Mouse (Mus musculus) lung, adult 2 months (tissue): ENCODE results near the gene Glp1r. TPM values are rescaled to one million over a fixed set of nuclear protein-coding genes. Genes with fewer than 3 reads are reported as not detected.

ENCODE experiments used
- DNase-seq: peaks from one replicate; pipeline ENCODE4 v3.0.0; 2022
- H3K4me1 ChIP-seq: fragments of 200-500 bp; 2 replicates; pipeline ENCODE4 v1.6.1; 2011; ENCODE audit warnings: low read length; ENCODE audit not compliant: control insufficient read depth, insufficient read depth
- H3K4me3 ChIP-seq: fragments of 200-500 bp; replicated peaks from 2 replicates; pipeline ENCODE3; 2011; ENCODE audit warnings: low read depth, mild to moderate bottlenecking, control low read depth, low read length; ENCODE audit errors: extremely low read depth
- CTCF ChIP-seq: fragments of 200-500 bp; IDR thresholded peaks from 2 replicates; pipeline ENCODE4 v1.5.1; 2011; ENCODE audit warnings: mild to moderate bottlenecking, low read length, control low read depth; ENCODE audit not compliant: insufficient read depth
- POLR2A ChIP-seq: fragments of 200-500 bp; IDR thresholded peaks from 2 replicates; pipeline ENCODE4 v1.6.1; 2011; ENCODE audit warnings: low read depth, mild to moderate bottlenecking, control low read depth, low read length, borderline replicate concordance; ENCODE audit errors: extremely low read depth
- WGBS: fragments of 180-500 bp; shearing (Covaris S2); methylation state at CpG from one replicate; pipeline ENCODE4 v1.1.7; 2018; 5-methylcytosine and 5-hydroxymethylcytosine counted together
- polyA plus RNA-seq: library from polyadenylated mRNA; depleted of rRNA; stranded (reverse); fragments of >200 nt; gene quantifications from 2 replicates; pipeline ENCODE4 v1.2.3, GENCODE M21; 2012; rRNA removed

Glp1r gene
- 43.6 and 54.1 TPM in 2 replicates for polyA plus RNA-seq

DNA sequence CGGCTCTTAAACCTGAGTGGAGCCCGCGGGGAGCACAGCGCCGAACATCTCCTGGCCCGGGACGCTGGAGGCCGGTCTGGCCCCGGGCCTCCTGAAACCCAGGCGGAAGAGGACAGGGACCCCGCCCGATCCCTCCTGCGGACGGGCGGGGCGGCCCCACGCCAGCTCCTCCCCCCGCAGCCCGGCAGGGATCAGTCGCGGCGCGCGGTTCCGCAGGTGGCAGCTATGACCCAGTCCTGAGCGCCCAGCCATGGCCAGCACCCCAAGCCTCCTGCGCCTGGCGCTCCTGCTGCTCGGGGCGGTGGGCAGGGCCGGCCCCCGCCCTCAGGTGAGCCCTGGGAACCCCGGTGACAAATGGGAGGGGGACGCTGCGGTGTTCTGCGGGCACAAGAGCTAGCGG lies at the start of gene Glp1r:
TSS of gene Glp1r (plus strand) at position 191 of the 400 bp plus-strand sequence.
- DNase-seq, result peak; percentile 25

DNA sequence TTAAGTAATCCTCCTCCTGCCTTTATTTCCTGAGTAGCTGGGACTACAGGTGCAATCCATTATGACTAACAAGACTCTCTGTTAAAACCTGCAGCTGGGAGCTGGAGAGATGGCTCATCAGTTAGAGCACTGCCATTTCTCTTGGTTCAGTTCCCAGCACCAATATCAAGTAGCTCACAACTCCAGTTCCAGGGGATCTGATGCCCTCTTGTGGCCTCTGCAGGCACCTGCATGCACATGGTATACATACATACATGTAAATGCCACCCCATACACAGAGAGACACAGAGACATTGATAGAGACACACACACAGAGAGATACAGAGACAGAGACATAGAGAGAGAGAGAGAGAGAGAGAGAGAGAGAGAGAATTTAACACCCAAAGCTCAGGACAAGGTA lies 49.3 kb upstream of the Glp1r start:
- peaks cover 2% of the 10 kb centered on the region for H3K4me1 ChIP-seq
- TF ChIP-seq POLR2A (no peak), CTCF (no peak)
- H3K4me3 ChIP-seq, result no peak overlapping the region
- no peak for DNase-seq

More for the DNA sequence above, at the start of gene Glp1r:
- TF ChIP-seq CTCF (no peak), POLR2A (peak; percentile 51)
- Histone ChIP-seq H3K4me1 (0 out of 2 replicates have a peak, but pooled peaks cover 3% of the 10 kb centered on the region), H3K4me3 (peak within 1 kb of the TSS; percentile 74)
- WGBS, result 2% methylated on average over 37 of the region's 37 CpGs

DNA sequence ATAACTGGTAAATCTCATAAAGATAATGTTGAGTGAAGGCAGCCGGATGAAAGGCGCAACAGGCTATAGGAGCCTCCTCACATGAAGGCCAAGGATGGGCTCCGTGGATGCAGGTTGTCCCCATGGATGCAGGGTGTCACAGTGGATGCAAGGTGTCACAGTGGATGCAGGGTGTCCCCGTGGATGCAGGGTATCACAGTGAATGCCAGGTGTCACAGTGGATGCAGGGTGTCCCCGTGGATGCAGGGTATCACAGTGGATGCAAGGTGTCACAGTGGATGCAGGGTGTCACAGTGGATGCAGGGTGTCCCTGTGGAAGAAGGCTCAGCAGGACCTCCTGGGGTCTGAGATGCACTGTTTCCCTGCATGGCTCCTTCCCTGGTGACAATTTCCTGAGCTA lies 44.3 kb upstream of the Glp1r start:
- 89% methylated on average over 5 of the region's 5 CpGs for WGBS
- no peak overlapping the region for H3K4me3 ChIP-seq
- no peak for TF ChIP-seq POLR2A
- no peak for TF ChIP-seq CTCF
- H3K4me1 ChIP-seq, result peaks cover 8% of the 10 kb centered on the region
- no peak for DNase-seq

DNA sequence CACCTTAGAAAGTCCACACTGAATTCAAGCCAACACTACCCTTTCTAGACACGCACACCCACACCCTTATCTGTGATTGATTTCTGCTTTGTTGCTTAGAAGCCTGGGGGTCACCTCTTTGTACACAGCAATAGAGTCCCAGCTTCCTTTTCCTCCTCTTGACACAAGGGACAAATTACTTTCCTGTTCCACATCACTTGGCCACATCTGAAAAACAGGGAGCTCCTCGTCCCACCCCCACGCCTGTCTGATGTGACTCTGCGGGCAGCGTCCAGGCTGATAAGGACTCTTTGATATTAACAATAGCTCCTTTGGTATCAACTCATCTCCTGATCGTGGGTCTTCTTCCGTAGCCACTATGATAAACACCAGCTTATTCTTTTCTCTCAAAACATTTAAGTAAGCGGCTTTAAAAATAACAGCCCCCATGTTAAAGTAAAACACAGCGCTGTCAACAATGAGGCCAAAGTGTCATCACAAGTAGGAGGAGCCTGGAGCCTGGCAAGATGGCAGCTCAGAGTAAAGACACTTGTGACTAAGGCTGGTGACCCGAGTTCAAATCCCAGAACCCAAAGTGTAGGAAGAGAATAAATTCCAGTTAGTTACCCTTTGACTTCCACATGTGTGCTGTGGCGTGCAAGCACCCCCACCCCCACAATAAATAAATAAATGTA lies 42.9 kb upstream of the Glp1r start:
- DNase-seq, result no peak
- Histone ChIP-seq H3K4me1 (peaks cover 11% of the 10 kb centered on the region), H3K4me3 (no peak overlapping the region)
- TF ChIP-seq POLR2A (no peak), CTCF (no peak)
- WGBS, result 34% methylated on average over 11 of the region's 11 CpGs

DNA sequence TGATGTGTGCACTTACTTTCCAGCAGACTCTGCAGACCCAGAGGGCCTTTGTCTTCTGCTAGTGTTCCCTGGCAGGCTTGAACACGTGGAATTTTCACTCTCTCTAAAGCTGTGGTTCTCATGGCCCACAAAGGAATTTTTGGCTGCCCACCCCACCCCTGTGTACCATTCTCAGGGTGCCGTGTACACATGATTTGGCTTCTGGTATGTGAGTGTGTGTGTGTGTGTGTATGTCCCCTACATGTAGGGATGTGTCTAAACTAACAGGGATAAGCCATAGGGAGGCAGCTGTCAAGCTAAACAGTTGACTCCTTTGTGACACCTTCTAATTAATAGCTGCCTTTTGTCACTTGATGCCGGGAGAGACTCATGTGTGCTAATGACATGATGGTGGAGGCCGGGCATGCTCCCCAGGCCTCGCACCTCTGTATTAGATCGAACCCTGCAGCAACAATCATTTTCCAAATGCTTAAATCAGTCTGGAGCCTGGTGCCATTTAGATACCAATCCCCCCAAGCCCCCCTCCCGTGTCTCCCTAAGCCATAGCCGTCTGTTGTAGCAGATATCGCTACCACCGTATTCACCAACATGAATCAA lies 41.5 kb upstream of the Glp1r start:
- Histone ChIP-seq H3K4me3 (no peak overlapping the region), H3K4me1 (peaks cover 11% of the 10 kb centered on the region)
- DNase-seq, result no peak
- WGBS, result 55% methylated on average over 10 of the region's 10 CpGs
- TF ChIP-seq CTCF (no peak), POLR2A (no peak)

DNA sequence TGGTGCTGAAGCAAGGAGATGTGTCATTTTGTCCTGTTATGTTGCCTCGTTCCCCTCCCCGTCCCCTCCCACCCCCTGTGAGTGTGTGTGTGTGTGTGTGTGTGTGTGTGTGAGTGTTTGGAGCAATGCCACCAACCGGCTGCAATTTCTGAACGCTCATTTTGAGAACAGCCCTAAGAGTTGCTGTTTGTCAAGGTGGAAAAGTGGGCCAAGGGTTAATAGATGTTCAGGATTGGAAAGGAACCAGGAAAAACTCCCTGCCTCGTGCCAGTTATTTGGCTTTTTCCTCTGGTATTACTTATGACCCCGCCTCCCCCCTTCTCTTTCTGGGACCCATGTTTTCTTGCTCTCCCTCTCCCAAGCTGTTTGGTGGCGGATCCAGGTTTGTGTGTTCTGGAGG lies 41.0 kb upstream of the Glp1r start:
- WGBS, result 40% methylated on average over 7 of the region's 7 CpGs
- no peak overlapping the region for H3K4me3 ChIP-seq
- H3K4me1 ChIP-seq, result peaks cover 11% of the 10 kb centered on the region
- TF ChIP-seq POLR2A (no peak), CTCF (no peak)
- no peak for DNase-seq

DNA sequence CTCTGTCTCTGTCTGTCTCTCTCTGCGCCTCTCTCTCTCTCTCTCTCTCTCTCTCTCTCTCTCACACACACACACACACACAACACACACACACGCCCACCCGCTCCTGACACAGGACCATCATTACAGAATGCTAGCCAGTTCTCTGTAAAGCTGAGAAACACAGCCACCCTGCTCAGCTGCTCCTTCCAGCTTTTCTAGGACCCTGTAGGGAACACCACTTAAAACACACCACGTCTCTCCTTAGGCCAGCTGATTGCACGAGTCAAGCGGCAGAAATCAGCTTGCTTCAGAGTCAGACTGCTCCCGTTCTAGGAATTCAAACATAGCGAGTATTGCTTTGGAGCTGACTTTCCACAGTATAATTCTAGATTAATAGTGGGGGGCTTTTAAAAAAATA lies 35.3 kb upstream of the Glp1r start:
- 56% methylated on average over 8 of the region's 8 CpGs for WGBS
- no peak for DNase-seq
- TF ChIP-seq CTCF (no peak), POLR2A (no peak)
- H3K4me3 ChIP-seq, result no peak overlapping the region
- H3K4me1 ChIP-seq, result peaks cover 5% of the 10 kb centered on the region; the same call in 1 of the 2 replicates

DNA sequence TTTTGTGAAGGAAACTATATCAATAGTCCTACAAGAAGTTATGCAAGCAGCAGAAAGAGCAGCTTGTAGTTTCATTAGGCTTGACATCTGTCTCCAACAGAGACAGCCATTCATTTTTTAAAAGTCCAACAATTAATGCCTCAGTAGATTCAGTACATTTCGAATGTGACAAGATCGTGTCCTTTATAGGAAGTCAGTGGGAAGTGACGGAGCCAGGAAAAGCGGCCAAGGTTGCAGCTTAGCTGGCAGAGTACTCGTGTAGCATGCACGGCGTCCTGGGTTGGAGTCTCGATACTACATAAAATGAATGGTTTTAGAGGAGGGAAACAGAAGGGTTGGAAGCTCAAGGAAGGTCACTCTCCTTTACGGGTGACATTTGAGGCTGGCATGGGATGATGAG lies 34.7 kb upstream of the Glp1r start:
- Histone ChIP-seq H3K4me1 (peaks cover 5% of the 10 kb centered on the region; the same call in 1 of the 2 replicates), H3K4me3 (no peak overlapping the region)
- no peak for DNase-seq
- 46% methylated on average over 9 of the region's 9 CpGs for WGBS
- TF ChIP-seq POLR2A (no peak), CTCF (no peak)

DNA sequence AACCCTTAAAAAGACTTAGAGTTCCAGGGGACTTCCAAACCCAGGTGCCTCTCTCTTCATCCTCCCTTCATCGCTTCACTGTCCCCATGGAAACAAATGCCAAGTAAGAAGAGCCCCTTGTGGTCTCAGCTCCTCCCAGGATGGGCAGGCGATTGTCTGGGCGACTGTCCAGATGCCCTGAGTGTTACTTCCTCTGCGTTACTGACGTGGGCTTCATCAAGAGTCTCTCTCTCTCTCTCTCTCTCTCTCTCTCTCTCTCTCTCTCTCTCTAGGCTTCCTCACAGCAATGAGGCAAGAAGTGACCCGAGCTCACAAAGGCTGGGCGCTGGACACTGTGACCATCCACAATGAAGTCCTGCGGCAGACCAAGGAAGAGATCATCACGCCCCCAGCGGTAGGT lies 30.6 kb upstream of the Glp1r start:
- no peak for DNase-seq

DNA sequence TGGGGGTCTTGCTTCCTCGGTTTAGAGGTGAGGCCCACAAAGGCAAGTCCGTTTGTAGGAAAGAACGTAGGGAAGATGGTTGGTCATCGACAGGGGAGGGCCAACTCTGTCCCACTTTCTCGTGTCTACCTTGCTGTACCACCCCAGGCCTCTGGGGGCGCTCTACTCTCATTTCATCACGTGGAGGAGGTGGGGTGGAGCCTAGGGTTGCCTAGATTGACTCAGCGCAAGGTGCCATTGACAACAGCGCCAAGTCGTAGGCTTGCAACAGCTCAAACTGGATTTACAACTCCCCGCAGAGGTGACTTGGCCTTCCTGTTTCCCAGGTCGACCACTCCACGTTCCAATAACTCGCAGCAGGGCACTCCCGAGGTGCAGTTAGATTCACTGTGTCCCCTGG lies 27.3 kb upstream of the Glp1r start:
- WGBS, result 58% methylated on average over 15 of the region's 15 CpGs
- no peak for DNase-seq
- Histone ChIP-seq H3K4me1 (0 out of 2 replicates have a peak, but pooled peaks cover 2% of the 10 kb centered on the region), H3K4me3 (no peak overlapping the region)
- TF ChIP-seq POLR2A (no peak), CTCF (peak; percentile 30; the same call in 1 of the 2 replicates)

More for the DNA sequence above, 30.6 kb upstream of the Glp1r start:
- WGBS, result 26% methylated on average over 10 of the region's 10 CpGs
- Histone ChIP-seq H3K4me1 (peaks cover 2% of the 10 kb centered on the region; the same call in 1 of the 2 replicates), H3K4me3 (peak overlapping the region; percentile 42)
- peak; percentile 36; the same call in 1 of the 2 replicates for TF ChIP-seq POLR2A
- TF ChIP-seq CTCF, result no peak
